ENCODE assay signal across 13 mouse cellular contexts in the genomic region with DNA sequence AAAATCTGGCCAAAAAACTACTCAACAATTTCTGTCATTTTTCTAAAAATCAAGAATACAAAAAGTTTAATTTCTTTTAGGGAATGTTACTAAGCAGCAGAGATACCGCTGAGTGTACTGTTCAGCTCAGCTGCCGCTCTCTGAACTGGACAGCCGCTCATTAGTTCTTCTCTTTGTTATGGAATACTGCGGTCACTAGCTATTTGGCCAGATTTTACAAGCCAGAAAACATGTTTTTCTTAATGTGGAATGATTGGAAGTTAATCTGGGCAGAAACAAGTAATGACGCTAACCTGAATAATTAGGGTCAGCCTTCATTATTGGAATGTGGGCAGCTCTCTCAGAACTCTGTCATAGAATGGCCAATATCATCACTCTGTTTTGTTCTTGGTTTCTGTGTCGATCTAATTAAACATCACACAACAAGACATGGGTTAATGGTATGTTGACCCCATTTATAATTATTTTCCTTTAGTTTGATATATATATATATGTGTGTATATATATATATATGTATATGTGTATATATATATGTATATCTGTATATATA.
"Had no signal": no experiment of that assay in that cellular context is flagged by ENCODE, and none has a peak within 500 bp of the region (broad histone marks: within the 10 kb centered on the region; RNA-seq: fewer than 3 reads in every experiment).

No protein-coding gene starts in this region.

- DNase-seq: kidney, postnatal 14 days; left cerebral cortex, postnatal 4 days; lung, postnatal 4 days; right cerebral cortex, postnatal 4 days; spleen, adult 18-20 months; thymus, adult 18-20 months; thymus, postnatal 14 days had no signal

- H3K4me3 ChIP-seq: kidney, embryonic 15.5 days; limb, embryonic 13.5 days; midbrain, embryonic 10.5 days; midbrain, embryonic 15.5 days; neural tube, embryonic 12.5 days had no signal

- H3K4me1 ChIP-seq: kidney, embryonic 15.5 days; midbrain, embryonic 10.5 days; neural tube, embryonic 12.5 days had no signal

- H3K36me3 ChIP-seq: kidney, embryonic 15.5 days; limb, embryonic 13.5 days; midbrain, embryonic 10.5 days; midbrain, embryonic 15.5 days; neural tube, embryonic 12.5 days had no signal

- H3K27me3 ChIP-seq: kidney, embryonic 15.5 days; limb, embryonic 13.5 days; midbrain, embryonic 15.5 days; neural tube, embryonic 12.5 days had no signal

- H3K9ac ChIP-seq: kidney, embryonic 15.5 days; limb, embryonic 13.5 days; midbrain, embryonic 15.5 days; neural tube, embryonic 12.5 days had no signal

- H3K4me2 ChIP-seq: kidney, embryonic 15.5 days; limb, embryonic 13.5 days; liver, embryonic 11.5 days; midbrain, embryonic 15.5 days; neural tube, embryonic 12.5 days had no signal

- ATAC-seq: midbrain, embryonic 15.5 days had no signal

- H3K9me3 ChIP-seq: kidney, embryonic 15.5 days; limb, embryonic 13.5 days; midbrain, embryonic 10.5 days; midbrain, embryonic 15.5 days; neural tube, embryonic 12.5 days had no signal

- H3K27ac ChIP-seq: kidney, embryonic 15.5 days; limb, embryonic 13.5 days; midbrain, embryonic 10.5 days; midbrain, embryonic 15.5 days; neural tube, embryonic 12.5 days had no signal
